ENCODE assay signal across 16 mouse cellular contexts in genomic region chr1:193714631-193715030, GRCm38 (mm10).
"Had no signal": no experiment of that assay in that cellular context is flagged by ENCODE, and none has a peak within 500 bp of the region (broad histone marks: within the 10 kb centered on the region; RNA-seq: fewer than 3 reads in every experiment).

No protein-coding gene starts in this region.

- H3K27me3 ChIP-seq: lung, embryonic 15.5 days; megakaryocyte, embryonic 14.5 days; midbrain, embryonic 13.5 days; midbrain, embryonic 15.5 days; neural tube, embryonic 12.5 days; stomach, embryonic 15.5 days had no signal

- DNase-seq: lung, adult 2 months; lung, postnatal 14 days; lung, postnatal 36 days; right cerebral cortex, postnatal 14 days; thymus, adult 2 months; thymus, postnatal 36 days had no signal

- ATAC-seq: lung, postnatal 0 days; midbrain, embryonic 13.5 days; midbrain, embryonic 15.5 days had no signal

- H3K9ac ChIP-seq: lung, embryonic 15.5 days; midbrain, embryonic 13.5 days; midbrain, embryonic 15.5 days; neural tube, embryonic 12.5 days; stomach, embryonic 15.5 days had no signal

- H3K27ac ChIP-seq: lung, embryonic 15.5 days; macrophage; midbrain, embryonic 13.5 days; midbrain, embryonic 15.5 days; neural tube, embryonic 12.5 days; stomach, embryonic 15.5 days; stomach, postnatal 0 days had no signal

- H3K4me3 ChIP-seq: lung, embryonic 15.5 days; megakaryocyte, embryonic 14.5 days; midbrain, embryonic 13.5 days; midbrain, embryonic 15.5 days; neural tube, embryonic 12.5 days; stomach, embryonic 15.5 days had no signal

- H3K4me1 ChIP-seq: lung, embryonic 15.5 days; megakaryocyte, embryonic 14.5 days; midbrain, embryonic 13.5 days; midbrain, embryonic 15.5 days; neural tube, embryonic 12.5 days; stomach, embryonic 15.5 days had no signal

- H3K9me3 ChIP-seq: lung, embryonic 15.5 days; megakaryocyte, embryonic 14.5 days; midbrain, embryonic 13.5 days; midbrain, embryonic 15.5 days; neural tube, embryonic 12.5 days; stomach, embryonic 15.5 days had no signal

- H3K36me3 ChIP-seq: lung, embryonic 15.5 days; midbrain, embryonic 13.5 days; midbrain, embryonic 15.5 days; neural tube, embryonic 12.5 days; stomach, embryonic 15.5 days had no signal

- H3K4me2 ChIP-seq: lung, embryonic 15.5 days; midbrain, embryonic 11.5 days; midbrain, embryonic 13.5 days; midbrain, embryonic 15.5 days; neural tube, embryonic 12.5 days; stomach, embryonic 15.5 days had no signal
